Mouse (Mus musculus) T-helper 1 cell (primary cell): ENCODE data around the gene Tmem132e.

Source experiments
- in situ Hi-C: fragments of 300-600 bp; cut with MboI, MseI; formaldehyde crosslinking; loops from one replicate; pipeline ENCODE4 v1.15.1; 2025; ENCODE audit warnings: high pct_unique_total_duplicates

The Tmem132e gene

GRCm38 (mm10) chr11:82388371-82389313 lies at the start of gene Tmem132e:
Gene Tmem132e, plus strand, starts transcription at chr11:82388900.
- in situ Hi-C loops = no loop called here

- in situ Hi-C loops = no loop called here
Observed at GRCm38 (mm10) chr11:82339921-82340401, 48.7 kb upstream of the Tmem132e start.

GRCm38 (mm10) chr11:82340416-82340815 lies 48.3 kb upstream of the Tmem132e start:
- in situ Hi-C loops = no loop called here

GRCm38 (mm10) chr11:82340900-82341299 lies 47.8 kb upstream of the Tmem132e start:
- in situ Hi-C loops = no loop called here

DNA sequence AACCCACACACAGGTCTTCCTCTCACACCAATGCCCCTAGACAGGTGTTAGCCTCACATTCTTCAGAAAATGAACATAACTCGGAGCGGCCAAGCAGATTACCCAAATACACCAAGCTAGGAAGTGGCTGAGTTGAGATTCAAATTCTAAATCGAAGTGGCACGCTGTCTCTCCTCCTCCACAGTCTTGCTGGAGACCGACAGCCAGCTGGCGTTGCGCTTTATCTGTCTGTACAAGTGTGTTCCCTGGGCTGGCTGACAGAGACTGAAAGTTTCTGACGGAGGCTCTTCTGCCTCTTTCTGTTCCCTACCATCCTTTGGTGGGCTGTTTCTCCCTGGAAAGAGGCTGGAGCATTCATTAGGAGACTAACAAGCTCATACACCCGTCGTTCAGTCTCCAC lies 37.7 kb upstream of the Tmem132e start:
- in situ Hi-C loops = no loop called here

GRCm38 (mm10) chr11:82370151-82370550 lies 18.5 kb upstream of the Tmem132e start:
- in situ Hi-C loops = no loop called here

GRCm38 (mm10) chr11:82371577-82371976 lies 17.1 kb upstream of the Tmem132e start:
- in situ Hi-C loops = no loop called here

- in situ Hi-C loops = no loop called here
Observed at GRCm38 (mm10) chr11:82380606-82381202, 8.0 kb upstream of the Tmem132e start.

DNA sequence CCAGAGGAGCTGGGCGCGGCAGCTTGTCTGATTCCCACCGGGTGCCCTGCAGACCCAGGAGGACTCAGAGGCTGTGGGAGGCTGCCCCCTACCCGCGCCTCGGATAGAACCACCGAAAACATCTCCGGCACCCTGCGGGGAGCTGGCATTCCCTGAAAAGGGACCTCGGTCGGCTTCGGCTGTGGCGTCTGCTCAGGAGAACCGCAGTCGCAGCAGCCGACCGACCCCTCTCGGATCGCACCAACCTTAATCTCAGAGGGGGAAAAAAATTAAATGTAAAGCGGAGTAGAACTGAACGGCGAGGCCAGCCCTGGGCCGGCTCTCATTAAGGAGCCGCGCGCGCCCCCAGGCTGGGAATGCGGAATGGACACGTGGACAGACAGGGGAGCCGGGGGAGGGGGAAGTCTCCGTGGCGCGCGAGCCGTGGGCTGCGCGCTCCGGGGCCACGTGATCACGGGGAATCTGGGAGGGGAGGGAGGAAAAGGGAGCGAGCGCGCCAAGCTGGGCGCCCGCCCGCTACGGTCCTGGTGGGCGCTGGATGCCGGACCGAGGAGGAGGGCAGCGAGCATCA lies 1.6 kb upstream of the Tmem132e start:
- in situ Hi-C loops = no loop called here

DNA sequence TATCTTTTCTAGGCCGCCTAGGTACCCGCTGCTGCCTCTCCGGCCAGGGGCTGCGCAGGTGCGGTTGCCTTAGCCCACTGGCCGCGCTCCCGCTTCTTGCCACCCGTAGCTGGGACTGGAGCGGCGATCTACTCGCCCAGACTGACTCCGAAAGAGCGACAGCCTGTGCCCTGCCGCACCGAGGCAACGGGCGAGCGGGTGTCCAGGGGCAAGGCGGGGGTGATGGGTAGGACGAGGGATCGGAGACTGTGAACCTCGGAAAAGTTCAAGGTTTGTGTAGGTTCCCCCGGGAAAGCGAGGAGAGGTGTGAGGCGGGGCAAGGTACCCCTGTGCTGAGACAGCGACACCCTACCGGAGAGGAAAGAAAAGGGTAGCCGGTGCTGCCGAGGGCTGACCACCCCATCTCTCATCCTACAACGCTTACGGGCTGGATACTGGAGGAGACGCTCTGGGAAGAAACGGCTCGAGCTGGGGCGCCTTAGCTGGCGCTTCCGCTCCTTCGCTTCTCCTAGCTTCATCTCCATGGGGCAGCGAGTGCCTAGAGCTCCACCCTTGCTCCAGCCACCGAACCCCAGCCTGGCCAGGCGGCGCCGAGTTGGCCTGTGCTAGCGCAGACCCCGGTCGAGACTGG lies 874 bp upstream of the Tmem132e start:
- in situ Hi-C loops = no loop called here

DNA sequence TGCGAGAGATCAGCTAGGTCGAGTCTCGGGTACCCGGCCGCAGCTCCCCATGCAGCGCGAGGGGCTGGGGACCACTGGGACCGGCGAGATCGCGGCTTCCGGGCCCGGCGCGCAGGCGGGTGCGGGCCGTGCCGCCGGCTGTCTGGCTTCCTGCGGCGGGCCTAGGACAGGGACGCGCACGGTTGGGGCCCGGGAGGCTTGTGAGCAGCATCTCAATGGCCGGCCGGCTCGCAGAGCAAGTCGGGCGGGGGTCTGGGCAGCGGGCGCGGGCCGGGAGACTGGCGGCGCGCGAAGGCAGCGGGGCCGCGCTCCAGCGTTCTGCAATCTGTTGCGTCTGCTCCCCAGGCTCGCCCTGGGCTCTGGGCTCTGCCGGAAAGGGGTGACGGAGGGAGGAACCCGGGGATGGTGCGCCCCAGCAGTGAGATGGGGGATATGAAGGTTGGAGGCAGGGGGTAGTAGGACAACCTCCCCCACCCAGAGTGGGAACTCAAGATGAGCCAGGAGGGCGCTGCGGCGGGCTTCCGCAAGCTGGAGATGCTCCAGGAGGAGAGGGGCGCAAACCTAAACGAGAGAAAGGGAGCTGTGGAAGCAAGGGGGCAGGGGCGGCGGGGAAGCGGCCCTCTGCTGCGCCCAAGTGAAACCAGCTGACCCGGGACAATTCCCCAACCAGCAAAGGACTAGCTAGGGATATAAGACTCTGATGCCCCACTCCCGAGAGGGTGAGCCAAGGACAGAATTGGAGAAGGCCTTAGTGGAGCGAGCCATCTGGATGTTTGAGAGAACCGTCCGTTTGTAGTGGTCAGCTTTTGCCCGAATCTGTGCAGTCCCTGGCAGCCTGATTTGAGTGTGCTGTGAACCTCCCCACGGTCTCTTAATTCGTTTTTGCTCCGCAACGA lies 944 bp downstream of the Tmem132e start:
- in situ Hi-C loops = no loop called here

GRCm38 (mm10) chr11:82392341-82392740 lies 3.6 kb downstream of the Tmem132e start:
- in situ Hi-C loops = no loop called here

DNA sequence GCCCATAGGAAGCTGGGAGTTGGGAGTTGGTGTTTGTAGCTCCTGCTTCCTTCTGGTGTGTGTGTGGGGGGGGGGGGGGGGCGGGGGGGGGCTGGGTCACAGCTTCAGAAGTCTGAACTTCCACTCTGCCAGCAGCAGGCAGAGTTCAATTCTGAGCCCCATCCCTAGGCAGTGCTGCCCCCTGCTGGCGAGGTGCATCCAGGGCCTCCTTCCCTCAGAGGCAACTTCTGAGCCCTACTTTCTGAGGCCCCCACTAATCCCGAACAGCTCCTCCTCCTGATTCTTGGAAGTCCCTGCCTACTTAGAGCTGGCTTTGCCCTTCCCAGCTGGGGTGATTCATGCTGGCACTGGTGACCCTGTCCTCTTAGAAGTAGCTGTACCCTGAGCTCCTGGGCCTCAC lies 10.9 kb downstream of the Tmem132e start:
- in situ Hi-C loops = loop anchor here (5.0 kb wide), 1 partner anchor 167 kb away; no protein-coding TSS in a partner anchor

DNA sequence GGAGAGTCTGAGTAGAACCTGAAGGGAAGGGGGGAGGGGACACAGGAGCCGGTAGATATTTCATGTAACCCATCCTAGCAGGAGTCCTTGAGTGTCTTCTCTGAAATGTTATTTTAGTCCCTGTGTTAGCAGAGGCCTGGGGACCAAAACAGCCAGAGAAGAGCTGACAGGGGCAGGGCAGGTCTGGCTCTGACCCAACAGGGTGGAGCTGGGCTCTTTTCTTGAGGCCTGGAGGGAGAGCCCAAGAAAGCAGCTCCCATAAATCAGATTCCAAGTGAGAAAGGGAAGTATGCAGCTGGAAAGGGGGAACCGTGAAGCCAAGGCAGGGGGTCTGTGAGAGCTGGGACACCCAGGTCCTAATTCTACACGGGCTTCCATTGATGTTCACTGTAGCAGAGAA lies 16.9 kb downstream of the Tmem132e start:
- in situ Hi-C loops = no loop called here

DNA sequence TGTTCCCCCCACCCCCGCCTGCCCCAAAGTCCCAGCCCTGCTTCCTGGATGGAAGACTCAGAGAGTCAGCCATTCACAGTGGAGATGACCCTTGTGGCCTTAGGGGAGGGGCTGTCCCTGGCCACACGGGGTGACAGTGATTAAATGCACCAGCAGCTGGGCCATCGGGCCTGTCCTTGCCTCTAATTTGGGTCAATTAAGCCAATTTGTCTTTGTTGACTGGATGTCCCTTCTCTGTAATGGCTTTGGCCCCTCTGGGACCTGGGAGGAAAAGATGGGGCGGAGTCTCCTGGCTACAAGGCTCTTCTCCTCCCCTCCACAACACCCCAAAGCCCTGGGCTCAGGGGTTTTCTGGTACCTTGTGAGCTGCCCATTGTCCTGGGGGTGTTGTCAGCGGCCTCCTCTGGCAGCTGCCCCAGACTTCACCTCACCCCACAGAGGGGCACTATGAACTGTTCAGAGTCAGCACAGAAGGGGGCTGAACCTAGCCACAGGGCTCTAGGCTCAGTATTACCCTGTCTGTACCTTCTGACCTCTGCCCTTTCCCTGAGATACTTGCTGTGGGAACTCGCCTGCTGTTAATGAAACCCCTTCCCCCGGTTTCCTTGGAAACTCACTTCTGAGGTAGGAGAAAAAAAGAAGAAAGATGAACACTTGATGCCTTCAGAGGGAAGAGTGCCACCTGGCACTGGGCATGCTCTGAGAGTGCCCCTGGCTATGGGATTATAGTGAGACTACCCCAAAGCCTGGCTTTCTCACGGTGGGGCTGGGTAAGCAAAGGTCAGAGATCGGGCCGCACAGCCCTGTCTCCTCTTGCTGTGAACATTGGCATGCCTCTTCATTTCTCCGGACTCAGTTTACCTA lies 17.9 kb downstream of the Tmem132e start:
- in situ Hi-C loops = no loop called here

DNA sequence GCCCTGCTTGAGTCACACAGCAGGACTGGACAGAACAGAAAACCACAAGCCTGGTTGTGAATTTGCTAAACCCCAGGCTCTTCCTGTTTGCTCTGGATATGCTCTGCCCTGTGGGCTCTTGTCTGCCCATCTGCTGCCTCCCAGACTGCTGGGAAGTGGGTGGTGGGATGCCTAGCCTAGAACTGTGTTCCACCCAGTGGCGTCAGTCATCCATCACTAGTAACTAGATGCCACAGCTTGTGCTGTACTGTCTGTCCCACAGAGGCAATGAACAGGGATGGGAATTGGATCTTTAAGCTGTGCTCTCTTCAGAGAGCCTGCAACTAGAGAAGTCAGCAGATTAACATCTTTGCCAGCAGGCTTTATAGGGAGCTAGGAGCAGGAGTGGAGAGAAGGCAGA lies 23.8 kb downstream of the Tmem132e start:
- in situ Hi-C loops = no loop called here

GRCm38 (mm10) chr11:82418337-82419041 lies 29.8 kb downstream of the Tmem132e start:
- in situ Hi-C loops = loop anchor here (5.0 kb wide), 1 partner anchor 59 kb away; no protein-coding TSS in a partner anchor

GRCm38 (mm10) chr11:82421909-82422308 lies 33.2 kb downstream of the Tmem132e start:
- in situ Hi-C loops = no loop called here

DNA sequence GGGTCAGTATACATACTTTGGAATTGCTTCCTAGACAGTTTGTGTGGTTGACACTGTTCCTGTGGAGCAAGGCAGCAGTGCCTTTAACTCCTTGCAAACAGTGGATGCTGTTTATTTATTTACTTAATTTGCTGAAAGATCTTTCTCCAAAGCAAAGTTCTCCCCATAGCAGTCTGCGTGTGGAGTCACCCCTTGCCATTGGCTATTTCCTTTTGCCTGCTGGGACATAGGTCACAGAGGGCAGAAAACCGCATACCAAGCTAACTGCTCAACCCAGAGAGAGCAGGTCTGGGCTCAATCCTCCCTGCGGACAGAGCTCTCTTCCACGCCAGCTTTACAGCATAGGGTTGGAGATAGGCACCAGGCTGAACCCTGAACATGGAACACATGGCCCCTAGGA lies 34.8 kb downstream of the Tmem132e start:
- in situ Hi-C loops = no loop called here
